Mouse (Mus musculus): ENCODE measurements at regions not wholly inside any gene's neighbourhood (a gene's known extent, or its start where the extent isn't known, plus 50 kb on each side); places are given as distances from the start of the nearest gene placed in this dataset.

DNA sequence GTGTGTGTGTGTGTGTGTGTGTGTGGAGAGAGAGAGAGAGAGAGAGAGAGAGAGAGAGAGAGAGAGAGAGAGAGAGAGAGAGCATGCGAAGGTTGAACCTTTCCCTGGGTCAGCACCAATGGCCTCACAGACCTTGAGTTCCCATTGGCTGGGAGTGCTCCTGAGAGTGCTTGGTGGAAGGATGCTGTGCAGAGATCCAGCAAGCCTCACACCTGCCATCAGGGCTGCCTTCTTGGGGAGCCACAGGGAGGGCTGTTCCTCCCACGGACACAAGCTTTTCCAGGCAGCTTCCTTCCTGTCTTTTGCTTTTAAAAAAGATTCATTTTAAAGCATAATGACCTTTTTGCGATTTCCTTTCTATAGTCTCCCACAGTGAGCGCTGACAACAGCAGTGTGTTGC is 127.1 kb upstream of the Eef2kmt start:
- in situ Hi-C loops (cut with MseI, MboI) = no loop called here

- in situ Hi-C loops (cut with MseI, MboI) = no loop called here
Measured at GRCm38 (mm10) chr16:5382228-5382884, 126.6 kb upstream of the Eef2kmt start.

GRCm38 (mm10) chr16:5380626-5381025 is 124.8 kb upstream of the Eef2kmt start:
- in situ Hi-C loops (cut with MseI, MboI) = no loop called here

GRCm38 (mm10) chr16:5377001-5377400 is 121.2 kb upstream of the Eef2kmt start:
- in situ Hi-C loops (cut with MseI, MboI) = no loop called here

GRCm38 (mm10) chr16:5374818-5375605 is 119.2 kb upstream of the Eef2kmt start:
- in situ Hi-C loops (cut with MseI, MboI) = no loop called here

- in situ Hi-C loops (cut with MseI, MboI) = no loop called here
Measured at GRCm38 (mm10) chr16:5371175-5371893, 115.6 kb upstream of the Eef2kmt start.

DNA sequence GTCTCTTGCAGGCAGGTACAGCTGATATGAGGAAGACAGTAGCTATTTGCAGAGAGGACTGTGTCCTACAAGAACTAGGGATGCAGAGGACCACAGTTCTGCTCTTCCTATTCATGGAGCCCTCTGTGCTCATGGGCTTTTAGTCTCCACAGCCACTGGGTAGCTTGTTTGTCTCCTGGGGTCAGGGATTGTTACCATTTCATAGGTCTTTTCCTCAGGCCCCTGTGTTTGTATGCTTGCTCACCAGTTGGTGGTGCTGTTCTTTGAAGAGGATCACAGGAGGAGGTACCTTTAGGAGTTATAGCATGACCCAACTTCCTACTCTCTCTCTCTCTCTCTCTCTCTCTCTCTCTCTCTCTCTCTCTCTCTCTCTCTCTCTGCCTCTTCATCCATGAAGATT is 114.7 kb upstream of the Eef2kmt start:
- in situ Hi-C loops (cut with MseI, MboI) = no loop called here

- in situ Hi-C loops (cut with MseI, MboI) = no loop called here
Measured at GRCm38 (mm10) chr16:5368897-5369558, 113.2 kb upstream of the Eef2kmt start.

GRCm38 (mm10) chr16:5368357-5368756 is 112.6 kb upstream of the Eef2kmt start:
- in situ Hi-C loops (cut with MseI, MboI) = no loop called here

GRCm38 (mm10) chr16:5367581-5368119 is 111.9 kb upstream of the Eef2kmt start:
- in situ Hi-C loops (cut with MseI, MboI) = no loop called here

DNA sequence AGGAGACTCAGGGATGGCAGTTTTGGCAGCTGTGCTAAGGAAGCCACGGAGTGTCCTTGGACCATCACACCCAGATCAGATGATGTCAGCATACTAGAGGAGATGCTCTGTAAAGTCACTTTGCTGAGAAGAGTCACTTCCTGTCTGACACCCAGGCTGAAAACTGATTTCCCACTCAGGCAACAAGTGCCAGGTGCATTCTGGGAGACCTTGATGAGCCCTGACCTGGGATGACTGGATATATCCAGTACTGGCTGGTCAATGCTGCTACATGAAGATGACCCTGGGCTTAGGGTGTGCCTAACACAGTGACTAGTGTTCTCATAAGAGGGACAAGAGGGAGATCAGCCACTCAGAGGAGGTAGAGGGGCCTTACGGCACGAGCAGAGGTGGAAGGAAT is 110.2 kb upstream of the Eef2kmt start:
- in situ Hi-C loops (cut with MseI, MboI) = no loop called here

- in situ Hi-C loops (cut with MseI, MboI) = no loop called here
Measured at GRCm38 (mm10) chr16:5363007-5363570, 107.3 kb upstream of the Eef2kmt start.

DNA sequence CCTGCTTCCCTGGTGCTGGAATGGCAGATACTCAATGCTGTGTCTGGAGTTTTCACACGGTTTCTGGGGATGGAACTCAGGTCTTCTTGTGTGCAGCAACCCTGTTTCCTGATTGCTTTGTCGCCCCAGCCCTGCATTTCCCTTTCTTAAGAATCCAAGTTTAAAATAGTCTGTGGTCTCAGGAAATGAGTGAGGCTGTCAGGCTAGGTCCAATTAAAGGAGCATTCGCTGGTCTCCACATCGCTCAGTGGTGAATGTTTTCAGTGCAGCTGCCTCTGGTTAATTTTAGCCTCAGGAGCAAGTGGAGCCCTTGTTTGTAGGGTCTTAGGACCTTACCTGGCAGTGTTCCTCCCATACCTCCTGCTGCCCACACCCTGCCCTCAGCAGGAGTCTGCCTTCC is 103.4 kb upstream of the Eef2kmt start:
- in situ Hi-C loops (cut with MseI, MboI) = no loop called here

DNA sequence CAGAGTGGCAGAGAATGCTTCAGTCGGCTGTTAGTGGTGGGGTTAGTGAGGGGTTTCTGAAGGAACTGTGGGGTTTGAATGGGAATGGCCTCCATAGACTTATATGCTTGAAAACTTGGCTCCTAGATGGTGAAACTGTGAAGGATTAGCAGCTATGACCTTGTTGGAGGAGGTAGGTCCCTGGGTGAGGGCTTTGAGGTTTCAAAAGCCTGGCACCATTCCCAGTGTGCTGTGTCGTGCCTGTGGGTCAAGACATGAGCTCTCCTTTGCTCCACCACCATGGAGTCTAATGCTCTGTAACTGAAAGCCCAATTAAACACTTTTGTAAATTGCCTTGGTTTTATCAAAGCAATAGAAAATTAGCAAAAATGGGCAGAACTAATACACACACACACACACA is 98.1 kb upstream of the Eef2kmt start:
- in situ Hi-C loops (cut with MseI, MboI) = no loop called here

- in situ Hi-C loops (cut with MseI, MboI) = no loop called here
Measured at GRCm38 (mm10) chr16:5351890-5352571, 96.2 kb upstream of the Eef2kmt start.

GRCm38 (mm10) chr16:5347151-5347550 is 91.4 kb upstream of the Eef2kmt start:
- in situ Hi-C loops (cut with MseI, MboI) = no loop called here

DNA sequence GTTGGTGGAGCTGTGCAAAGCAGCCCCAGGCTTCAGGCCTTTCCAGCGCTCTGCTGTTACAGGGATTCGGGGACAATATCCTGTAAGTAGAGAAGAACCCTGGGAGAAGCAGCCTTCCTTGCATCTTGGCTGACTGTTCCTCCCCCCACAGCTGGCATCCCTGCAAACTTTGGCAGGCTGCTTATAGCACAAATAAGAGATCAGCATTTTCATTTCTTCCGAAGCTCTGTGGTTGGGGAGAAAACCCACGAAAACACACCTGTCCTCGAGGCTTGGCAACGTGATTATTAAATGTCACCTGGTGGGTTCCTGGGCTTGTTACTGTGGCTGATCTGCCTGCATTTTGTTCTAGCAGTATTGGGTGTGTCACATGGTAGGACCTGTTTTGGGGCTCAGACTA is 86.5 kb upstream of the Eef2kmt start:
- in situ Hi-C loops (cut with MseI, MboI) = no loop called here

- in situ Hi-C loops (cut with MseI, MboI) = loop anchor here in 1 of 2 experiments (10.0 kb wide), 1 partner anchor 99 kb away; no protein-coding TSS in a partner anchor
Measured at GRCm38 (mm10) chr16:5316271-5316670, 60.5 kb upstream of the Eef2kmt start.

DNA sequence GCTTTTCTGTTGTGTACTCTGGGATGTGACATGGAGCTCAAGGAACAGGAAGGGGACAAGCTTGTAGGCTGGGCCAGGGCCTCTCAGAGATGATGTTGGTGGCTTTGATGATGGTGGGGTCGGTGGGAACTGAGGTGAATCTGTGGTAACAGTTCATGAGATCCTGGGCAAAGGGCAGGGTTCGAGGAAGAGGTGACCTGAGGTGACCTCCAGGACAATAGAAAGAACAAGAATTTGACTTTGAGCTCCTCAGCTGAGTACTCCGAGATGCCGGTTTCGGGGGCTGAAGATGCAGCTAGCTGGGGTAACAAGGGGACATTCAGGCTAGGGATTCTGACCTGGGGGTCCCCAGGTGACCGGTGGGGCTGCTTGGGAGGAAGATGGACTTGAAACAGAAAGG is 57.5 kb upstream of the Eef2kmt start:
- in situ Hi-C loops (cut with MseI, MboI) = loop anchor here in 1 of 2 experiments (10.0 kb wide), 1 partner anchor 102 kb away; no protein-coding TSS in a partner anchor

DNA sequence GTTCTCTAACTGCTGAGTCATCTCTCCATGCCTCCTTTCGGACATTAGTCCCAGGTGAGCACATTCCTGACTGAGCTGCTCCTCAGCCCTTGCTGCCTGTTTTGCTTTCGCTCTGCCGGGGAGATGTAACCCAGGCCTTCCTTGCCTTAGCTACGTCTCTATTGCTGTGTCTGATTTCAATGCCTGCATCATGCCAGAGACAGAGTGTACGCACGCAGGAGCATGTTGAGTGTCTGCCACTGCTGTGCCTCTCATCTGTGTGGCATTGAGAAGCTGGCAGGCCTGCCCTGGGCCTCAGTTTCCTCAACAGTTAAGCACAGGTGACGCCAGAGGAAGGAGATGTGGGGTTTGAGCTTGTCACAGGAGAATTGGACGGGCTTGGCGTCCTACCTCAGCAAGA is 55.7 kb upstream of the Eef2kmt start:
- in situ Hi-C loops (cut with MseI, MboI) = loop anchor here in 1 of 2 experiments (10.0 kb wide), 1 partner anchor 103 kb away; no protein-coding TSS in a partner anchor
